Mouse (Mus musculus): ENCODE data around the gene Kctd12b. TPM values are rescaled to one million over a fixed set of nuclear protein-coding genes. Genes with fewer than 3 reads are reported as not detected.

Kctd12b gene
- polyA plus RNA-seq, 1 experiment from 2014 or later = 8.7 TPM

- Histone ChIP-seq H3K4me1 (no peaks in the 10 kb centered on the region), H3K4me2 (replicated peaks) (no peak overlapping the region), H3K27ac (replicated peaks) (no peak overlapping the region), H3K27me3 (no peaks in the 10 kb centered on the region), H3K36me3 (no peaks in the 10 kb centered on the region), H3K9ac (no peak overlapping the region), H3K9me3 (replicated peaks) (no peaks in the 10 kb centered on the region), H3K4me3 (replicated peaks) (no peak overlapping the region)
- no peak for ATAC-seq (ENCODE audit: insufficient number of reproducible peaks, low FRiP score, low TSS enrichment, low read depth)
- WGBS = 48% methylated on average over 3 of the region's 3 CpGs
Observed at GRCm38 (mm10) chrX:153656949-153657348, 39.2 kb downstream of the Kctd12b start.

DNA sequence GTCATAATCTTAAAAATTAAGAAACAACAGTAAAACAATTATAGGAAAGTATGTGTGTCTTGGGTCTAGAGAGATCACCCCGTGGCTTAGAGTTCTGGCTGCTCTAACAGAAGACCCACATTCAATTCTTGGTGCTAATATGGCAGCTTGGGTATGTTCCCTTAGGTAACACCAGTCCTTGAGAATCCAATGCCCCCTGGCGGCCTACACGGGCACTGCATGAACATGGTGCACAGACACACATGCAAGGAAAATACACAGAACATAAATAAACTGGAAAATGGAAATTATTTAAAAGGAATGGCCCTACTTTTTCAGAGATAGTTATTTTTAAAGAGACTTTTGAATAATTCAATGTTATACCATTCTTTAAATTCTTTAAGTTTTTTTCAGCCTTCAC, 55.6 kb downstream of the Kctd12b start:
- no peak overlapping the region for H3K27ac ChIP-seq (replicated peaks)
- no peak overlapping the region for H3K4me3 ChIP-seq (replicated peaks)
- no peak overlapping the region for H3K9ac ChIP-seq
- H3K4me1 ChIP-seq = no peaks in the 10 kb centered on the region
- H3K4me2 ChIP-seq (replicated peaks) = no peak overlapping the region
- WGBS = 65% methylated on average over 3 of the region's 3 CpGs
- H3K36me3 ChIP-seq = no peaks in the 10 kb centered on the region
- no peak for ATAC-seq (ENCODE audit: insufficient number of reproducible peaks, low FRiP score, low TSS enrichment, low read depth)
- no peaks in the 10 kb centered on the region for H3K9me3 ChIP-seq (replicated peaks)
- H3K27me3 ChIP-seq = no peaks in the 10 kb centered on the region

- H3K27ac ChIP-seq (replicated peaks) = no peak overlapping the region
- no peaks in the 10 kb centered on the region for H3K4me1 ChIP-seq
- H3K27me3 ChIP-seq = no peaks in the 10 kb centered on the region
- WGBS = 0% methylated on average over 1 of the region's 1 CpGs
- H3K4me3 ChIP-seq (replicated peaks) = no peak overlapping the region
- ATAC-seq (ENCODE audit: insufficient number of reproducible peaks, low FRiP score, low TSS enrichment, low read depth) = no peak
- H3K36me3 ChIP-seq = no peaks in the 10 kb centered on the region
- no peak overlapping the region for H3K4me2 ChIP-seq (replicated peaks)
- H3K9me3 ChIP-seq (replicated peaks) = no peaks in the 10 kb centered on the region
- H3K9ac ChIP-seq = no peak overlapping the region
Observed at GRCm38 (mm10) chrX:153636247-153636646, 59.9 kb downstream of the Kctd12b start.

Other genes with a start within 250 kb of the Kctd12b start
- gene Ubqln2, start 198.2 kb downstream of the Kctd12b start, polyA plus RNA-seq (2015; fragmentation: Nextera tagmentation; extraction: Ambion mirVana) = 18.9 and 19.5 TPM in 2 replicates
- gene Cypt3, start 137.8 kb downstream of the Kctd12b start, polyA plus RNA-seq (2015; fragmentation: Nextera tagmentation; extraction: Ambion mirVana) = not detected in 2 replicates
- gene Nbdy, start 27.2 kb upstream of the Kctd12b start, polyA plus RNA-seq (2015; fragmentation: Nextera tagmentation; extraction: Ambion mirVana) = 125 and 132 TPM in 2 replicates
- gene Spin2c, start 135.8 kb upstream of the Kctd12b start, polyA plus RNA-seq (2015; fragmentation: Nextera tagmentation; extraction: Ambion mirVana) = 20.5 and 21.8 TPM in 2 replicates

All from embryonic facial prominence, embryonic 15.5 days (tissue).